Mouse (Mus musculus) heart, embryonic 14.5 days (tissue): ENCODE results near the gene Nhlrc3. TPM values are rescaled to one million over a fixed set of nuclear protein-coding genes. Genes with fewer than 3 reads are reported as not detected.
A peak's percentile ranks its signal among the peaks of the same experiment; 100 is the strongest.

Experiments used
- ATAC-seq: fragments of 200-750 bp; cut with Nextera tagmentation; 2 replicates; pipeline ENCODE4 v1.8.0; 2017; ENCODE audit warnings: low read depth, moderate TSS enrichment; ENCODE audit not compliant: insufficient number of reproducible peaks, insufficient read depth, low FRiP score
- H3K27ac ChIP-seq, 2 experiments: fragments of 200-500 bp in 1 of 2; fragments of 300-500 bp in 1 of 2; sonication (generic) in 1 of 2; replicated peaks in 1 of 2; 2 replicates each; pipeline ENCODE4 v1.5.1; 2012 to 2014; ENCODE audit warnings: low read depth in 2 of 2, low read length in 2 of 2, control low read depth in 1 of 2, mild to moderate bottlenecking in 1 of 2, mixed read lengths in 1 of 2; ENCODE audit not compliant: control insufficient read depth in 1 of 2, insufficient read depth in 1 of 2
- H3K27me3 ChIP-seq: fragments of 300-500 bp; sonication (generic); 2 replicates; pipeline ENCODE4 v1.6.1; 2014; ENCODE audit warnings: mild to moderate bottlenecking, low read length, control low read depth; ENCODE audit not compliant: control insufficient read depth, insufficient read depth
- H3K36me3 ChIP-seq: fragments of 300-500 bp; sonication (generic); 2 replicates; pipeline ENCODE4 v1.6.1; 2014; ENCODE audit warnings: mild to moderate bottlenecking, control low read depth, low read length, mixed read lengths; ENCODE audit not compliant: control insufficient read depth, insufficient read depth
- H3K4me1 ChIP-seq, 2 experiments: fragments of 200-500 bp in 1 of 2; fragments of 300-500 bp in 1 of 2; sonication (generic) in 1 of 2; 2 replicates each; pipeline ENCODE4 v1.6.1; 2012 to 2014; ENCODE audit warnings: low read length in 2 of 2, control low read depth in 1 of 2, mixed read lengths in 1 of 2; ENCODE audit not compliant: control insufficient read depth in 2 of 2, insufficient read depth in 2 of 2
- H3K4me2 ChIP-seq: fragments of 300-500 bp; sonication (generic); 2 replicates; pipeline ENCODE4 v1.6.1; 2014; ENCODE audit warnings: mild to moderate bottlenecking, low read length
- H3K4me3 ChIP-seq, 2 experiments: fragments of 200-500 bp in 1 of 2; fragments of 300-500 bp in 1 of 2; sonication (generic) in 1 of 2; 2 replicates each; pipeline ENCODE4 v1.5.1; 2012 to 2014; ENCODE audit warnings: low read length in 2 of 2, mild to moderate bottlenecking in 2 of 2, control low read depth in 1 of 2, low read depth in 1 of 2, moderate library complexity in 1 of 2; ENCODE audit not compliant: control insufficient read depth in 1 of 2, insufficient read depth in 1 of 2
- H3K9ac ChIP-seq: fragments of 300-500 bp; sonication (generic); 2 replicates; pipeline ENCODE4 v1.6.1; 2014; ENCODE audit warnings: mild to moderate bottlenecking, low read length
- H3K9me3 ChIP-seq: fragments of 300-500 bp; sonication (generic); 2 replicates; pipeline ENCODE4 v1.6.1; 2016; ENCODE audit warnings: low read length, control low read depth; ENCODE audit not compliant: control insufficient read depth
- WGBS: fragments of 180-500 bp; shearing (Covaris S2); extraction: QIAGEN DNeasy Blood & Tissue Kit; methylation state at CpG from one replicate; pipeline ENCODE4 v1.1.7; 2014; 5-methylcytosine and 5-hydroxymethylcytosine counted together
- polyA plus RNA-seq: library from polyadenylated mRNA; unstranded; fragments of >200 nt; fragmentation: Nextera tagmentation; extraction: Ambion mirVana; gene quantifications from 2 replicates; pipeline ENCODE4 v1.2.1, GENCODE M21; 2014

The Nhlrc3 gene
- polyA plus RNA-seq, 1 experiment from 2014 or later = 7.0 TPM

DNA sequence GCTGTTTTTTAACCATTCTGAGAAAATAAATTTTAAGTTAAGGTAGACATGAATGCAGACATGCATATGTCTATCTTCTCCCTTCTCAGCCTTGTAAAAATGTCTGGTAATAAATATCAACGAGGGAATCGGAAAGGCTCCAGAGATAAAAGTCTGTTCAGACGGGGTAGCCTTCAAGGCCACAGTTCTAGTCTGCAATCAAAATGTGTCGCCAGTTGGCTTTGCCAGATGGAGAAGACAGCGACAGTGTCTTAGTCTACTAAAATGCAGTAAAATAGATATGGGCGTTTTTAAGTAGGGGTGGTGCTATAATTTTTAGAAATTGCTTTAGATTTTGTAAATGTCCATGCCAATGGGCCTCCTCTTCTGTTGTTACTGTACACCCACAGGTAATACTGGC is 2.2 kb upstream of the Nhlrc3 start:
- no peak for ATAC-seq
- peaks cover 2 to 35% of the 10 kb centered on the region in 2 experiments for H3K4me1 ChIP-seq
- H3K36me3 ChIP-seq = peaks cover 30% of the 10 kb centered on the region
- H3K27ac ChIP-seq = no peak overlapping the region
- peak overlapping the region; percentile 60; the same call in 1 of the 2 replicates for H3K9ac ChIP-seq
- peak overlapping the region; percentile 95 for H3K4me2 ChIP-seq
- no peaks in the 10 kb centered on the region for H3K9me3 ChIP-seq
- H3K27me3 ChIP-seq = no peaks in the 10 kb centered on the region
- 29% methylated on average over 6 of the region's 6 CpGs for WGBS
- peak overlapping the region in 1 of 2 experiments; percentile 80; a peak in 2 of 4 replicates for H3K4me3 ChIP-seq

DNA sequence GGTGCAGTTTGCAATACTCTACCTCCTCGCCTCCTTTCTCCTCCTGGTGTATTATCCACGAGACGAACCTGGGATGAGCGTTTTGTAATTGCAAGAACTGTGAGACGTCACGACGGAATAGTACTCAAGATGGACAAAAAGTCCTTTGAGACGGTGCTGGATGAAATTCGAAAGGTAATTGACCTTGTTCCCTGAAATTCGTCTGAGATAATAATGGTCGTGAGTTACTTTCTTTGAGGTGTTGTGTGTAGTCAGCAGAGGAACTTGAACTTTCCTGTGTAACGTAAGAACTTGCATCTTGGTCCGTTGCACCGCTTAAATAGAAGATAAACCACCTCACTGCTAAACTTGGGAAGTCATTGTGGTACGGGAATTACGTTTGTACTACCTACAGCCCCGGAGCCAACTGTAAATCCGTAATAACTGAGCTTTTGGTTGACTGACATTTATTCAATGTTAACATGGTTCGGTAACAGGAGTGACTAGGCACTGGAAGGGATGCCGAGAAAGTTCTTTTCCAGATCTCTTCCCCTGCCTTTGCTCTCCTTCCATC is 1.1 kb upstream of the Nhlrc3 start:
- Histone ChIP-seq H3K4me2 (peak overlapping the region; percentile 95), H3K27me3 (no peaks in the 10 kb centered on the region), H3K27ac (peak overlapping the region in 1 of 2 experiments; percentile 76; a peak in 3 of 4 replicates), H3K36me3 (peaks cover 30% of the 10 kb centered on the region), H3K4me1 (peaks cover 2 to 35% of the 10 kb centered on the region in 2 experiments), H3K9ac (peak overlapping the region; percentile 86), H3K9me3 (no peaks in the 10 kb centered on the region), H3K4me3 (peak overlapping the region; percentile 80 to 100)
- WGBS = under 1% methylated on average over 20 of the region's 20 CpGs
- no peak for ATAC-seq

DNA sequence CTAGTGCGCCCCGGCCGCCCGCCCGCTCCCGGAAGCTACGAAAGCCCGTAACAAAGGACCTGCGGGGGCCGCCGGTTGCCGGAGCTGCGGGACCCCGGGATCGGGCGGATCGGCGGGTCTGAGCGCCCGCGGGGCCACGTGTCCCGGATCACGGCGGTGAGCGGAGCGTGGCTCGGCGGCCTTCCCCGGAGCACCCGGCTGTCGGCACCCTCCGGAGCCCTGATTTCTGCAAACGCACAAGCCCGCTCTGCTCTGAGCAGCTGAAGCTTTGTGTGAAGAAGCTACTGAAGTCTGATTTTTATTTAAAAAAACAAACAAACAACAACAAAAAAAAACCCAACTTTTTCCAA is 608 bp upstream of the Nhlrc3 start:
- H3K4me1 ChIP-seq = peaks cover 2 to 35% of the 10 kb centered on the region in 2 experiments
- H3K9ac ChIP-seq = peak overlapping the region; percentile 86
- WGBS = under 1% methylated on average over 35 of the region's 35 CpGs
- H3K9me3 ChIP-seq = no peaks in the 10 kb centered on the region
- H3K36me3 ChIP-seq = peaks cover 32% of the 10 kb centered on the region
- peak overlapping the region; percentile 64 to 76 for H3K27ac ChIP-seq
- H3K4me3 ChIP-seq = peak overlapping the region; percentile 80 to 100
- peak overlapping the region; percentile 95 for H3K4me2 ChIP-seq
- no peaks in the 10 kb centered on the region for H3K27me3 ChIP-seq
- ATAC-seq = no peak

DNA sequence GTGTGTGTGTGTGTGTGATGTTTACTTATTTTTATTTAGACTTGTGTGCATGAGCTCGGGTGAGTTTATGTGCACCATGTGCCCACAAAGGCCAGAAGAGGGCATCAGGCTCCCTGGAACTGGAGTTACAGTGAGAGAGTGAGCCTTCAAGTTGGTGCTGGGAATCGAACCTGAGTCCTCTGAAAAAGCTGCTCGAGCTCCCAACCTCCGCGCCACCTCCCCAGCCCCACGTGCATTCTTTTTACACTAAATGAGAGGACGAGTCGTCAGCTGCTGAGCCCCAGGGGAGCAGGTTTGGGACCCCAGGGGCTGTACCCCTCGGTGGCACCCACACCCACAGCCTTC is 459 bp downstream of the Nhlrc3 start:
- H3K27me3 ChIP-seq = no peaks in the 10 kb centered on the region
- WGBS = 9% methylated on average over 9 of the region's 9 CpGs
- H3K4me3 ChIP-seq = peak overlapping the region; percentile 80 to 100
- H3K9ac ChIP-seq = peak overlapping the region; percentile 86
- H3K9me3 ChIP-seq = no peaks in the 10 kb centered on the region
- peaks cover 2 to 35% of the 10 kb centered on the region in 2 experiments for H3K4me1 ChIP-seq
- peaks cover 39% of the 10 kb centered on the region for H3K36me3 ChIP-seq
- peak overlapping the region; percentile 68 for H3K4me2 ChIP-seq
- peak overlapping the region; percentile 76 to 98 for H3K27ac ChIP-seq
- ATAC-seq = no peak

DNA sequence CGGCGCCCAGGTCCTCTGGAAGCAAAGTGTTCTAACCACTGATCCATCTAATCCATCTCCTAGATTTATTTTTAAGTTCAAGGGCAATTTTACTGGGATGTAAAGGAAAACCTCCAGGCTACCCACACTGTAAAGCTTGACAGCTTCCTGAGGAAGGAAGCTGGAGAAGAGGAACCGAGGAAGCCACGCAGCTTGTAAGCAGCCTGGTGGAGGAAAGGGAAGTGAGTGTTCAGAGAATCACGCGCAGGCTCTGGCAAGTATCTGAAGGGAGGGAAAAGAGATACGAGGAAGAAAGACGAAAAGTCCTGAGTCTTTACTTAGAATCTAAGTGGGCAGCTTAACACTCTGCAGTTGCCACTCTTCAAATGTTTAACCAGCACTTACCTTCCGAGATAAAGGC is 3.0 kb downstream of the Nhlrc3 start:
- Histone ChIP-seq H3K36me3 (peaks cover 64% of the 10 kb centered on the region), H3K27me3 (no peaks in the 10 kb centered on the region), H3K4me3 (no peak overlapping the region), H3K4me2 (no peak overlapping the region), H3K27ac (peak overlapping the region in 1 of 2 experiments; percentile 50; a peak in 1 of 4 replicates), H3K4me1 (peaks cover 0 to 17% of the 10 kb centered on the region in 2 experiments; a peak in 2 of 4 replicates), H3K9ac (no peak overlapping the region), H3K9me3 (no peaks in the 10 kb centered on the region)
- WGBS = 63% methylated on average over 9 of the region's 9 CpGs
- no peak for ATAC-seq

DNA sequence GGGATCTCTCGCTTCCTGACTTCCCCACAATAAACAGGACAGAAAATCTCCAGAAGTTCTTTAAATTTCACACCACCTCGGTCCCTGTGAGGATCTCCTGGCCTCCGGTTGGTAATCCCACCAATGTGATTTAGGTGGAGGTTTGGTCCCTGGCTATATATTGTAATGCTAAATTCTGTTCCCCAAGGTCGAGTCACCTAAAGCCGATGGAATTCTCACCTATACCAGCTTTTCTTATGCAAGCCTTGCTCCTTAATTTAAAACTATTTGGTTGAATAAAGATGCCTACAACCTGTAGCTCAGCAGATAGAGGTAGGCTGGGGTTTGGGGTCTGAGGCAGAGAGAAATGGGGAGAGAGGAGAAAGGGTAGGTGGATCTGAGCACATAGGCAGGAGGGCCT is 5.4 kb downstream of the Nhlrc3 start:
- no peak overlapping the region for H3K4me3 ChIP-seq
- ATAC-seq = no peak

DNA sequence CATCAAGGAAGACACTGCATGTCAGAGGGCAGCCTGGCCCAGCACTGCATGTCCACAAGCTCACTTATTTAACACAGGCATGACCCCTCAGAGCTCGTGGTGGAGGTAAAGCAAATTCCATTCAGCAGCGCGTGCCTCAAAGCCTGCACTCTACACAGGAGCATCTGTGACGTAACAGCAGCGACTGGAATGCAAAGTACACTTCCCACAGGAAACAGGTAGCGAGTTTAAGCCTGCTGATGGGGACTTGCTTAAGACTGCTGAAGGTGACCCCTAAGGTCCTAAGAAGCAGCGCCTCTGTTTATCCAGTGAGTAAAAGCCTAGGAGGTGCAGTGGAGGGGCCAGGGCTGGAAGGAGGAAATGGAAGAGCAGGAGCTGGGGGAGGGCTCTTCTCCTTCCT is 8.1 kb downstream of the Nhlrc3 start:
- Histone ChIP-seq H3K27ac (no peak overlapping the region), H3K9me3 (no peaks in the 10 kb centered on the region), H3K9ac (no peak overlapping the region), H3K4me1 (0 out of 4 replicates have a peak, but pooled peaks cover 0 to 3% of the 10 kb centered on the region in 2 experiments), H3K4me2 (no peak overlapping the region), H3K27me3 (no peaks in the 10 kb centered on the region), H3K36me3 (peaks cover 98% of the 10 kb centered on the region), H3K4me3 (no peak overlapping the region)
- WGBS = 67% methylated on average over 7 of the region's 7 CpGs
- no peak for ATAC-seq

More for the DNA sequence above, 5.4 kb downstream of the Nhlrc3 start:
- H3K27me3 ChIP-seq = no peaks in the 10 kb centered on the region
- H3K36me3 ChIP-seq = peaks cover 88% of the 10 kb centered on the region
- no peak overlapping the region for H3K4me2 ChIP-seq
- no peak overlapping the region for H3K27ac ChIP-seq
- WGBS = 74% methylated on average over 5 of the region's 5 CpGs
- H3K9ac ChIP-seq = no peak overlapping the region
- peaks cover 0 to 13% of the 10 kb centered on the region in 2 experiments; a peak in 1 of 4 replicates for H3K4me1 ChIP-seq
- H3K9me3 ChIP-seq = no peaks in the 10 kb centered on the region

DNA sequence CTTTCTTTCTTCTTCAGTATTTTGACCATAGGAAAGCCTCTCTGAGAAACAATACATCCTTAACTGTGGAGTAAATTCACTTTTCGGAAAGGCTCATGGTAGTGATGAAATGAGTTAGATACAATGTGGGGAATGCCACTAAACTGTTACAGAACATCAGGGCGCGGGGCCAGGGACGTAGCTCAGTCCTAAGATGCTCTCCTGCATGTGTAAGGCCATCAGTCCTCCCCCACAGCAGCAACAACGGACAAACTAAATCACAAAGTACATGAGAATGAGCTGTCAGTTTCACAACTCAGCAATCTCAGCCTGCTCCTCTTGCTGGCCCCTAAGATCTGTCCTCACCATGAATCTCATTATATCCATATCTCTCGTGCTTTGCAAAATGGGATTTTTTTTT is 8.6 kb downstream of the Nhlrc3 start:
- peaks cover 0 to 7% of the 10 kb centered on the region in 2 experiments; a peak in 1 of 4 replicates for H3K4me1 ChIP-seq
- no peak overlapping the region for H3K4me2 ChIP-seq
- WGBS = 88% methylated on average over 6 of the region's 6 CpGs

More for the DNA sequence above, 8.6 kb downstream of the Nhlrc3 start:
- Histone ChIP-seq H3K36me3 (peaks cover 98% of the 10 kb centered on the region), H3K27me3 (no peaks in the 10 kb centered on the region), H3K9ac (no peak overlapping the region), H3K9me3 (no peaks in the 10 kb centered on the region), H3K27ac (no peak overlapping the region), H3K4me3 (no peak overlapping the region)
- ATAC-seq = no peak
